Mouse (Mus musculus) heart, postnatal 0 days (tissue): ENCODE results near the gene Clmp.

ENCODE experiments used
- CTCF ChIP-seq: IDR thresholded peaks from 2 replicates; pipeline ENCODE4 v1.5.1; 2016; ENCODE audit warnings: antibody characterized with exemption, control low read depth, low read depth
- EP300 ChIP-seq: IDR thresholded peaks from 2 replicates; pipeline ENCODE4 v1.6.1; 2016; ENCODE audit warnings: antibody characterized with exemption, low read depth

DNA sequence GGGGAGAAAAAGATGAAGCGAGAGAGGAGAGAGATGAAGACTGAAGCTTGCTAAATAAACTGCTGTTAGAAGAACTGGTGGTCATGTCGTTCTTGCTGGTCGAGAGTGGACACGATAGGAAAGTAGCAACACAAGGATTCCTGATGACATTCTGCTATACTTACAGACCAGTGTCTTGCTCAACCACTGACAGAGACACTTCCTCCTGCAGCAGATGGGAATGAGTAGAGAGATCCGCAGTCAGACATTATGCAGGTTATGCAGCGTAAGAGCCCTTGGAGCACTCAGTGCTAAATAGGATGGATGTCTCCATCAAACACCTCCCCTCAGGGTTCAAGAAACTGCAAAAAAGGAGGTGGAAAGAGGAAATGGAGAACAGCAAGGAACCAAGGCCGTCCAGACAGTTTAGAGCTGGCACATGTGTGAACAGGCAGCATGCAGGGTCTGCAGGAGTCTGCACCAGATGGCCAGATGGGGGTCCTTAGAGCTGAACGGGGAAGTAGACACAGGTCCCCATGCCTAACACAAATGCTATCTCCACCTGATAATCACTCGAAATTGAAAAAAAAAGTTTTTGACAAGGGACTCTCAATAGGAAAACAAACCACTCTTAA lies 19.5 kb upstream of the Clmp start:
- TF ChIP-seq CTCF, result no peak
- no peak for TF ChIP-seq EP300
